8 mouse cellular contexts compared by ENCODE assay signal in the genomic region with DNA sequence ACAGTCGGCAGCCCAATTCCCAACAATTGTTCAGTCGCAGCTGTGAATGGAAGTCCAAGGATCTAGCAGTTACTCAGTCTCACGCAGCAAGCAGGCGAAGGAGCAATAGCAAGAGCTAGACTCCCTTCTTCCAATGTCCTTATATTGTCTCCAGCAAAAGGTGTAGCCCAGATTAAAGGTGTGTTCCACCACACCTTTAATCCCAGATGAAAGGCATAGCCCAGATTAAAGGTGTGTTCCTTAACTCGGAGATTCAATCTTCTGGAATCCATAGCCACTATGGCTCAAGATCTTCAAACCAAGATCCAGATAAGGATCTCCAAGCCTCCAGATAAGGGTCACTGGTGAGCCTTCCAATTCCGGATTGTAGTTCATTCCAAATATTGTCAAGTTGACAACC. TPM values are rescaled to one million over a fixed set of nuclear protein-coding genes. Genes with fewer than 3 reads are reported as not detected.
DNase-seq lines count a peak whose midpoint lies in the region; ATAC-seq and TF ChIP-seq lines count a peak whose summit lies in the region.
"Not testable (repeated sequence)": the region's sequence is repeated elsewhere in the genome, so short reads cannot be mapped to it uniquely, and the experiment has no call there.

Gene Aqr (minus strand): TSS at position 101 of the 400 bp plus-strand sequence.

- not testable (repeated sequence) for H3K9ac ChIP-seq in ES-Bruce4 (ENCODE audit: low read depth, poor library complexity, severe bottlenecking); heart, postnatal 0 days (replicated peaks; ENCODE audit: low read depth, low read length); intestine, postnatal 0 days (ENCODE audit: low read depth, low read length); lung, embryonic 16.5 days (ENCODE audit: low read length); neural tube, embryonic 14.5 days (replicated peaks; ENCODE audit: low read depth, low read length)

- 63% methylated on average over 1 of the region's 6 CpGs for WGBS in heart, postnatal 0 days
- 69% methylated on average over 1 of the region's 6 CpGs for WGBS in intestine, postnatal 0 days
- 69% methylated on average over 1 of the region's 6 CpGs for WGBS in lung, embryonic 16.5 days
- 90% methylated on average over 1 of the region's 6 CpGs for WGBS in neural tube, embryonic 14.5 days

- not testable (repeated sequence) for H3K9me3 ChIP-seq in ES-Bruce4 (replicated peaks; ENCODE audit: control insufficient read depth, insufficient read depth, low read length, poor library complexity, severe bottlenecking); heart, postnatal 0 days (replicated peaks; ENCODE audit: control insufficient read depth, low read length); intestine, postnatal 0 days (ENCODE audit: control insufficient read depth); lung, embryonic 16.5 days (ENCODE audit: control insufficient read depth, low read length); neural tube, embryonic 14.5 days (ENCODE audit: control insufficient read depth, low read length)

- not testable (repeated sequence) for H3K4me1 ChIP-seq in ES-Bruce4 (ENCODE audit: control insufficient read depth, insufficient read depth, low read length); heart, postnatal 0 days (ENCODE audit: control insufficient read depth, insufficient read depth); intestine, postnatal 0 days (replicated peaks; ENCODE audit: control insufficient read depth, insufficient read depth, low read length); lung, embryonic 16.5 days (replicated peaks; ENCODE audit: control insufficient read depth, insufficient read depth, low read length); neural tube, embryonic 14.5 days (ENCODE audit: control insufficient read depth, insufficient read depth, low read length)

- not testable (repeated sequence) for H3K4me3 ChIP-seq in ES-Bruce4 (ENCODE audit: low read depth, low read length); heart, postnatal 0 days (ENCODE audit: low read depth, low read length); intestine, postnatal 0 days (ENCODE audit: low read depth, low read length); lung, embryonic 16.5 days (ENCODE audit: low read length); neural tube, embryonic 14.5 days (ENCODE audit: low read depth, low read length)

- not testable (repeated sequence) for TF ChIP-seq POLR2A in ES-Bruce4 (IDR thresholded peaks at IDR 0.05; ENCODE audit: insufficient read depth, low read length)

- not testable (repeated sequence) for TF ChIP-seq CTCF in ES-Bruce4 (IDR thresholded peaks at IDR 0.05; ENCODE audit: low read depth, low read length); heart, postnatal 0 days (IDR thresholded peaks at IDR 0.05; ENCODE audit: low read depth); intestine, postnatal 0 days (IDR thresholded peaks at IDR 0.05; ENCODE audit: low read depth)

- H3K36me3 ChIP-seq in ES-Bruce4 (ENCODE audit: control insufficient read depth, insufficient read depth, low read length, poor library complexity, severe bottlenecking); heart, postnatal 0 days (replicated peaks; ENCODE audit: control insufficient read depth, insufficient read depth, low read length); intestine, postnatal 0 days (ENCODE audit: control insufficient read depth, insufficient read depth); lung, embryonic 16.5 days (ENCODE audit: control insufficient read depth, insufficient read depth, low read length); neural tube, embryonic 14.5 days (ENCODE audit: control insufficient read depth, insufficient read depth, low read length): not testable (repeated sequence)

- intact Hi-C loops in left cerebral cortex, postnatal 25 days (cut with DNase I), result not testable (repeated sequence)

- H3K27me3 ChIP-seq in ES-Bruce4 (ENCODE audit: control insufficient read depth, insufficient read depth, low read length, poor library complexity, severe bottlenecking); heart, postnatal 0 days (ENCODE audit: control insufficient read depth, insufficient read depth, low read length); intestine, postnatal 0 days (replicated peaks; ENCODE audit: control insufficient read depth, insufficient read depth, low read length); lung, embryonic 16.5 days (ENCODE audit: control insufficient read depth, insufficient read depth, low read depth, low read length); neural tube, embryonic 14.5 days (ENCODE audit: control insufficient read depth, insufficient read depth, low read length): not testable (repeated sequence)

- not testable (repeated sequence) for ATAC-seq in common myeloid progenitor, adult 5-6 weeks (replicated peaks; ENCODE audit: low read depth, poor library complexity, severe bottlenecking); heart, postnatal 0 days (ENCODE audit: insufficient read depth, low read depth); intestine, postnatal 0 days; lung, embryonic 16.5 days (ENCODE audit: low read depth); neural tube, embryonic 14.5 days (ENCODE audit: low read depth)

- H3K27ac ChIP-seq in ES-Bruce4 (ENCODE audit: insufficient read depth, low read length); heart, postnatal 0 days (ENCODE audit: low read depth); intestine, postnatal 0 days (ENCODE audit: low read depth, low read length); lung, embryonic 16.5 days (ENCODE audit: low read length); neural tube, embryonic 14.5 days (ENCODE audit: low read depth, low read length): not testable (repeated sequence)

- DNase-seq in gastrocnemius, adult 18-20 months (ENCODE audit: low spot score); heart, postnatal 0 days (ENCODE audit: low spot score); left cerebral cortex, postnatal 25 days (ENCODE audit: low spot score in 2 of 2): not testable (repeated sequence)

- H3K4me2 ChIP-seq in heart, postnatal 0 days (ENCODE audit: low read depth, low read length); intestine, postnatal 0 days (replicated peaks; ENCODE audit: low read depth); lung, embryonic 16.5 days (ENCODE audit: low read depth, low read length); neural tube, embryonic 14.5 days (ENCODE audit: low read depth, low read length): not testable (repeated sequence)

- not testable (repeated sequence) for TF ChIP-seq EP300 in ES-Bruce4 (IDR thresholded peaks at IDR 0.05; ENCODE audit: insufficient read depth, low read depth, low read length); heart, postnatal 0 days (IDR thresholded peaks at IDR 0.05; ENCODE audit: low read depth)

RNA-seq across cellular contexts. Expression of gene Aqr, which starts in this region (rescaled TPM):
- 103 and 108 TPM in 2 replicates for polyA plus RNA-seq in ES-Bruce4 (2011; ENCODE audit: insufficient read depth, insufficient read length, low read depth, missing spikeins)
- total RNA-seq in common myeloid progenitor, adult 5-6 weeks (2017), result 61.2 and 71.0 TPM in 2 replicates
- 10 to 100 TPM; 11.8 to 12.0 TPM for total RNA-seq in gastrocnemius, adult 18-20 months (2021)
- 15.0 and 16.1 TPM in 2 replicates for total RNA-seq in heart, postnatal 0 days (2014; rRNA removed; ENCODE audit: low replicate concordance)
- polyA plus RNA-seq in heart, postnatal 0 days (2015; fragmentation: Nextera tagmentation; extraction: Ambion mirVana), result 15.9 and 18.6 TPM in 2 replicates
- polyA plus RNA-seq in intestine, postnatal 0 days (2015; fragmentation: Nextera tagmentation; extraction: Ambion mirVana), result 26.7 and 29.1 TPM in 2 replicates
- total RNA-seq in left cerebral cortex, postnatal 25 days (2021), result 10 to 100 TPM; 31.4 to 35.2 TPM
- 34.6 and 38.5 TPM in 2 replicates for polyA plus RNA-seq in lung, embryonic 16.5 days (2015; fragmentation: Nextera tagmentation; extraction: Ambion mirVana)
- polyA plus RNA-seq in neural tube, embryonic 14.5 days (2014; fragmentation: Nextera tagmentation; extraction: Ambion mirVana), result 45.4 and 46.7 TPM in 2 replicates
